ENCODE assay signal across 12 mouse cellular contexts in genomic region chr10:98959385-98959784, GRCm38 (mm10). TPM values are rescaled to one million over a fixed set of nuclear protein-coding genes. Genes with fewer than 3 reads are reported as not detected.
DNase-seq lines count a peak whose midpoint lies in the region; TF ChIP-seq lines count a peak whose summit lies in the region.
"Had no signal": no experiment of that assay in that cellular context is flagged by ENCODE, and none has a peak within 500 bp of the region (broad histone marks: within the 10 kb centered on the region; RNA-seq: fewer than 3 reads in every experiment).

No protein-coding gene starts in this region.

- 19% methylated on average over 6 of the region's 6 CpGs for WGBS in olfactory bulb, adult 2 months

- no peak for TF ChIP-seq CTCF in cortical plate, adult 2 months (IDR thresholded peaks at IDR 0.05; ENCODE audit: extremely low read depth, insufficient read depth, low read length)
- TF ChIP-seq CTCF in olfactory bulb, adult 2 months (IDR thresholded peaks at IDR 0.05; ENCODE audit: insufficient read depth, low read depth, low read length): no peak

- H3K4me1 ChIP-seq in cortical plate, adult 2 months (ENCODE audit: control insufficient read depth, insufficient read depth, low read length): peaks cover 21% of the 10 kb centered on the region
- H3K4me1 ChIP-seq in olfactory bulb, adult 2 months (ENCODE audit: control insufficient read depth, insufficient read depth, low read length): peaks cover 13% of the 10 kb centered on the region

- H3K27ac ChIP-seq in cortical plate, adult 2 months (ENCODE audit: insufficient read depth, low read length): peak overlapping the region; percentile 92; the same call in 1 of the 2 replicates
- peak overlapping the region; percentile 70; the same call in 1 of the 2 replicates for H3K27ac ChIP-seq in olfactory bulb, adult 2 months (ENCODE audit: insufficient read depth, low read depth, low read length)
- H3K27ac ChIP-seq: limb, embryonic 13.5 days had no signal

- peak; percentile 95 for DNase-seq in brain, adult 2 months (ENCODE audit: low read depth, low spot score)
- DNase-seq in frontal cortex, postnatal 36 days (ENCODE audit: low spot score in 2 of 2): peak; percentile 69 to 86
- DNase-seq in embryo, embryonic 11 days: no peak
- DNase-seq in retina, postnatal 1 day: no peak
- no peak for DNase-seq in thymus, postnatal 0 days (ENCODE audit: low spot score)
- DNase-seq: cerebellum, adult 9-10 months; lung, postnatal 4 days; spleen, adult 18-20 months; thymus, postnatal 4 days had no signal

- no peak overlapping the region for H3K4me3 ChIP-seq in cortical plate, adult 2 months (ENCODE audit: insufficient read depth, low read length)
- H3K4me3 ChIP-seq in olfactory bulb, adult 2 months (ENCODE audit: insufficient read depth, low read depth, low read length): no peak overlapping the region
- H3K4me3 ChIP-seq: limb, embryonic 13.5 days had no signal

- TF ChIP-seq POLR2A in cortical plate, adult 2 months (IDR thresholded peaks at IDR 0.05; ENCODE audit: extremely low read depth, insufficient read depth, low read length): peak; percentile 42; the same call in 1 of the 2 replicates
- no peak for TF ChIP-seq POLR2A in olfactory bulb, adult 2 months (IDR thresholded peaks at IDR 0.05; ENCODE audit: insufficient read depth, low read depth, low read length)

RNA-seq across cellular contexts. Expression of gene Atp2b1, which starts 45.2 kb away (rescaled TPM):
- polyA plus RNA-seq in cortical plate, adult 2 months (2012; rRNA removed): 340 and 362 TPM in 2 replicates
- polyA plus RNA-seq in olfactory bulb, adult 2 months (2012; ENCODE audit: insufficient read depth, insufficient read length, low replicate concordance, missing spikeins): 354 and 685 TPM in 2 replicates
- polyA plus RNA-seq in thymus, postnatal 0 days (2015; fragmentation: Nextera tagmentation; extraction: Ambion mirVana): 65.8 and 79.8 TPM in 2 replicates

Comparison
In these comparisons a context has a peak if more than half of its experiments do, and no peak if none do; other contexts are left out.
1. DNase-seq: peak in brain, adult 2 months (single experiment) and frontal cortex, postnatal 36 days (2 of 2); none in embryo, embryonic 11 days (single experiment), retina, postnatal 1 day (single experiment) and thymus, postnatal 0 days (single experiment).